Mouse (Mus musculus): ENCODE results near the gene 1810010D01Rik. TPM values are rescaled to one million over a fixed set of nuclear protein-coding genes. Genes with fewer than 3 reads are reported as not detected.

1810010D01Rik gene
- polyA plus RNA-seq, 1 experiment: not detected

DNA sequence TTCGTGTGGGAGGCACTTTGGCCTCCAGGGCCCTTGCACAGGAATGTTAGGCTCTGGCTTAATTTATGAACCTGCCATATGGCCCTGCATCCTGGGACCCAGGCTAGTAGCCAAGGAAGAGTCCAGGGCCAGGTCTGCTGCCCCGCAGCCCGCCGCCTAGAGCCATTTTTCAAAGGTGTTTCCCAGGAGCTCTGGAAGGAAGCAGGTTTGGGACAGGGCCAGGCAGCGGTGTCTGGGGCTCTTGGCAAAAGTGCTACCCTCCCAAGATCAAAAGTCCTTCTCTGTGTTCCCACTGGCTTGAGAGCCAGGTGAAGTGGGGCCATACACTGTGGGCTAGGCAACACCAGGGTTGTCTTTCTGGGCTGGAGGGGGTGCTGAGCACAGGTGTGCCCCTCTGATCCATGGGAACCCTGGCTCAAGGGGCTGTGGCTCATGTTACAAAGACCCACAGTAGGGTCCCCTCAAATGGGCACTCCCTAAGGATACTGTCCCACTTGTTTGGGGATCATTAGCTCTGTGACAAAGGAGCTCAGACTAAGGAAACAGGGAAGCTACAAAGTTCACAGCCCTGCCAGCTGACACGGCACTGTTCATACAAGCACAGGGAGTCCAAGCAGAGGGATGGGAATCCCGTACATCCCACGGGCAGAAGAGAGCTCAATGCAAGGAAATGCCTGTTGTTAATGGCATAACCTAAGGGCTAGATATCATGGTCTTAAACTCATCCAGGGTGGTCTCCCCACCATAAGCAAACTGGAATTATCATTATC is 32.0 kb upstream of the 1810010D01Rik start:
- Histone ChIP-seq H3K27me3 (ENCODE audit: control insufficient read depth) (no peaks in the 10 kb centered on the region), H3K36me3 (ENCODE audit: control insufficient read depth) (no peaks in the 10 kb centered on the region), H3K4me1 (ENCODE audit: control insufficient read depth) (no peaks in the 10 kb centered on the region), H3K4me3 (replicated peaks) (no peak overlapping the region), H3K9me3 (ENCODE audit: control insufficient read depth, low read length) (no peaks in the 10 kb centered on the region)
- TF ChIP-seq TAL1 (IDR thresholded peaks at IDR 0.05; ENCODE audit: low read length) (no peak), GATA1 (IDR thresholded peaks at IDR 0.05; ENCODE audit: low read length) (no peak)

DNA sequence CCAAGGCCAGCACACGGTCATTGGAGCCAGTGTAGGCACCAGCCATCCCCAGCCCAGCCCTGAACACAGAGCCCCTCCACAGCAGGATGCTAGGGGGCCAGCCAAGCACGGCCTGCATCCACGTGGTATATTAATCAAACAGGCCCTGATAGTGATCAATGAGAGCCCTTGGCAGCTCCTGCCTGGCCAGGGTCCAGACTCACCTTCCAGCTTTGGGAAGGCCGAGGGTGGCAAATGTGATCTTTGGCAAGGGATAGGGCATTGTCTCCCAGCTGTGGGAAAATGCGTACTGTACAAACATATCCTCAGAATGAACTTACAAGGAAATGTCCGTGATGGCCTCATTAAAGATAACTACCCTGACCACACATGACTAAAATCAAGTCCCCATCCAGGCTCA is 31.2 kb upstream of the 1810010D01Rik start:
- Histone ChIP-seq H3K4me3 (replicated peaks) (no peak overlapping the region), H3K4me1 (ENCODE audit: control insufficient read depth) (no peaks in the 10 kb centered on the region), H3K27me3 (ENCODE audit: control insufficient read depth) (no peaks in the 10 kb centered on the region), H3K36me3 (ENCODE audit: control insufficient read depth) (no peaks in the 10 kb centered on the region), H3K9me3 (ENCODE audit: control insufficient read depth, low read length) (no peaks in the 10 kb centered on the region)
- TF ChIP-seq GATA1 (IDR thresholded peaks at IDR 0.05; ENCODE audit: low read length) (no peak), TAL1 (IDR thresholded peaks at IDR 0.05; ENCODE audit: low read length) (no peak)

- no peak overlapping the region for H3K4me3 ChIP-seq (replicated peaks)
- TF ChIP-seq TAL1 (IDR thresholded peaks at IDR 0.05; ENCODE audit: low read length) (no peak), GATA1 (IDR thresholded peaks at IDR 0.05; ENCODE audit: low read length) (no peak)
- no peaks in the 10 kb centered on the region for H3K36me3 ChIP-seq (ENCODE audit: control insufficient read depth)
- no peaks in the 10 kb centered on the region for H3K27me3 ChIP-seq (ENCODE audit: control insufficient read depth)
- H3K9me3 ChIP-seq (ENCODE audit: control insufficient read depth, low read length): no peaks in the 10 kb centered on the region
- H3K4me1 ChIP-seq (ENCODE audit: control insufficient read depth): no peaks in the 10 kb centered on the region
Measured at GRCm38 (mm10) chr7:145234841-145235790, 27.2 kb upstream of the 1810010D01Rik start.

DNA sequence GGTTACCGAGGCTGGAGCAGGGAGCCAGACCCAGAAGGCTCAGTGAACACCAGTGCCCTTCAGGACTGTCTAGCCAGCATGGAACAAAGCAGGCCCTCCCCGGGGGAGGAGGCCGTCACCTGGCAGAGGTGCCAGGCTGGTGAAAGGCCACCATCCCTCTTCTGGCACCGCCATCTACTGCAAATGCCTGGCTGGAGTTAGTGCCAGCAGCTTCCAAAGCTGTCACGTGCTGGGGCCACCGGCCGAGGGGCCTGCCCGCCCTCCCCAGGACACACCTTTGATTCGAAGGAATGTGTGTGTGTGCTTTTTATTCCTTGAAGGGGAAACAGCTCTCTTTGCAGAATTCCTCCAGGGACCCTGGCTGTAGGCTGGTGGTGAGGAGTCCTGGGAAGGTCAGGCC is 23.7 kb upstream of the 1810010D01Rik start:
- Histone ChIP-seq H3K4me1 (ENCODE audit: control insufficient read depth) (no peaks in the 10 kb centered on the region), H3K36me3 (ENCODE audit: control insufficient read depth) (no peaks in the 10 kb centered on the region), H3K4me3 (replicated peaks) (no peak overlapping the region), H3K9me3 (ENCODE audit: control insufficient read depth, low read length) (no peaks in the 10 kb centered on the region), H3K27me3 (ENCODE audit: control insufficient read depth) (no peaks in the 10 kb centered on the region)
- TF ChIP-seq TAL1 (IDR thresholded peaks at IDR 0.05; ENCODE audit: low read length) (no peak), GATA1 (IDR thresholded peaks at IDR 0.05; ENCODE audit: low read length) (no peak)

DNA sequence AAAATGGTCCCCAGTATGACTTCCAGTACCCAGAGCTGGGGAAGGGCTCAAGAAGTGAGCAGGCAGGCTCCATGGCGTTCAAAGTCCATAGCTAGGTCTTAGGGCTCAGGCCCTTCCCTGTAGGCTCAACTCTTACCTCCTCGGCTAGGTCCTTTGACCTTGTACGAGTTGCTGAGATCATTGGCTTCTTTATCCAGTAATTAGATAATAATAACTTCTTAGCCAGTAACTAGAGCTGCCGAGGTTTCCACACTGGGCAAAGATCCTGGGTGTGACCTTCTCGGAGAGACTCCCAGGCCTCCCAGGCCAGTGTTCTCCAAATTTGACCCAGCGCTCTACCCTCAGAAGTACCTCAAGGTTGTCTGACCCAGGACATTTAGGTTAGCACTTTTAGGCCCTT is 18.7 kb upstream of the 1810010D01Rik start:
- Histone ChIP-seq H3K9me3 (ENCODE audit: control insufficient read depth, low read length) (no peaks in the 10 kb centered on the region), H3K4me1 (ENCODE audit: control insufficient read depth) (no peaks in the 10 kb centered on the region), H3K36me3 (ENCODE audit: control insufficient read depth) (no peaks in the 10 kb centered on the region), H3K27me3 (ENCODE audit: control insufficient read depth) (no peaks in the 10 kb centered on the region), H3K4me3 (replicated peaks) (no peak overlapping the region)
- no peak for TF ChIP-seq GATA1 (IDR thresholded peaks at IDR 0.05; ENCODE audit: low read length)
- no peak for TF ChIP-seq TAL1 (IDR thresholded peaks at IDR 0.05; ENCODE audit: low read length)

DNA sequence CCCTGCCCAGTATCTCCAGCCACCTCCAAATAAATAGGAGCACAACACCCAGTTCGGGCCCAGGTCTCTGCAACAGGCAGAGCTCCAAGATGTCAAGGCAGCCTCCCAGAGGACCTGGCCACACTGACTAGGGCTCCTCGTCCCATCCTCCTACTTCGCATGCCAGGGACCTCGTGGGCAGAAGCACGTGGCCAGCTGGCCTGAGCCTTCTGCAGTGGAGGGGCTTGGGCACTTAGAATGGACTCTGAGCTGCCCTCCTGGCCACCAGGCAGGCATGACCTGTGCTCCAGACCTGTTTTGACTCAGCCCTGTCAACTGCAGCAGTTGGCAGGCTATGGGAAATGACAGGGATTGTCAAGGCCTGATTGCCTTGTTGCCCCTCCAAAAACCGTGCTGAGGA is 17.7 kb upstream of the 1810010D01Rik start:
- TF ChIP-seq TAL1 (IDR thresholded peaks at IDR 0.05; ENCODE audit: low read length) (no peak), GATA1 (IDR thresholded peaks at IDR 0.05; ENCODE audit: low read length) (no peak)
- H3K27me3 ChIP-seq (ENCODE audit: control insufficient read depth): no peaks in the 10 kb centered on the region

DNA sequence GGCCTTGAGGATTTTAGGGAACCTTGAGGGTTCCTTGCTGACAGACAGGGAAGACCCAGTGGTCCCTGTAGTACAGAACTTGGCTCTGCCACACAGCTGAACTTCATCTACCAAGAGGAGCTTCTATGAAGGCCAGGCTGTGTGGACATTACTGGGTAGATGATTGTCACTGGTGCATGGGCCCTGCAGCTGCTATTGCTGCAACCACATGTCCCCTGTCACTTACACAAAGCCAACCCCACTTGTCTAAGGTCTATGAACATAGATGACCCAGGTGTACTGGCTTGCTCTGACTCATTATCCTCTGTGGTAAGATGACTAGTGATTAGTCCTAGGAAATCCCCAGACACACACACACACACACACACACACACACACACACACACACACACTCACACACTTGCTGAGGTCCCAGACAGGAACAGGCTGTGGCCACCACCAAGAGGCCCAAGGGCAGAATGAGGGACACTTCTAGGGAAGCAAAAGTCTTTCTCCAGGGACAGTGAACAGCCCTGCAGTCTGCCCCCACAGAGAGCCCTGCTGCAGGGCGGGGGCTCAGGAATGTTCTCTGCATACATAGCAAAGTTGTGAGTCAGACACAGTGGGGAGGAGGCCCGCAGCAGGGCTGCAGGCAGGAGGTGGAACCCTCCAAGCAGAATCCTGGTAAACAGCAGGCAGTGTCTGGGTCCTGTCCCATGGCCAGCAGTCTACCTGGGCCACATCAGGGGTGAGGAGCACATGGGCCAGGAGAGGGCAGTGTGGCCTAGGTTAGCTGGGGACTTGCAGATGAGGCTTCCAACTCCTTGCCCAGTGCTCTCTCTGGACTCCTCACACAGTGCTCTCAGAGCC is 14.1 kb upstream of the 1810010D01Rik start:
- no peak overlapping the region for H3K4me3 ChIP-seq (replicated peaks)
- TF ChIP-seq GATA1 (IDR thresholded peaks at IDR 0.05; ENCODE audit: low read length): no peak
- no peak for TF ChIP-seq TAL1 (IDR thresholded peaks at IDR 0.05; ENCODE audit: low read length)
- H3K36me3 ChIP-seq (ENCODE audit: control insufficient read depth): no peaks in the 10 kb centered on the region
- H3K4me1 ChIP-seq (ENCODE audit: control insufficient read depth): no peaks in the 10 kb centered on the region
- H3K9me3 ChIP-seq (ENCODE audit: control insufficient read depth, low read length): 0 out of 2 replicates have a peak, but pooled peaks cover 2% of the 10 kb centered on the region
- no peaks in the 10 kb centered on the region for H3K27me3 ChIP-seq (ENCODE audit: control insufficient read depth)

More for the DNA sequence above, 17.7 kb upstream of the 1810010D01Rik start:
- H3K4me3 ChIP-seq (replicated peaks): no peak overlapping the region
- H3K36me3 ChIP-seq (ENCODE audit: control insufficient read depth): no peaks in the 10 kb centered on the region
- no peaks in the 10 kb centered on the region for H3K4me1 ChIP-seq (ENCODE audit: control insufficient read depth)
- H3K9me3 ChIP-seq (ENCODE audit: control insufficient read depth, low read length): 0 out of 2 replicates have a peak, but pooled peaks cover 2% of the 10 kb centered on the region

GRCm38 (mm10) chr7:145221346-145221745 is 13.4 kb upstream of the 1810010D01Rik start:
- Histone ChIP-seq H3K4me1 (ENCODE audit: control insufficient read depth) (no peaks in the 10 kb centered on the region), H3K9me3 (ENCODE audit: control insufficient read depth, low read length) (0 out of 2 replicates have a peak, but pooled peaks cover 2% of the 10 kb centered on the region), H3K27me3 (ENCODE audit: control insufficient read depth) (no peaks in the 10 kb centered on the region), H3K36me3 (ENCODE audit: control insufficient read depth) (no peaks in the 10 kb centered on the region), H3K4me3 (replicated peaks) (no peak overlapping the region)
- TF ChIP-seq GATA1 (IDR thresholded peaks at IDR 0.05; ENCODE audit: low read length): no peak
- no peak for TF ChIP-seq TAL1 (IDR thresholded peaks at IDR 0.05; ENCODE audit: low read length)
